Mouse (Mus musculus): Measurements from ENCODE around the gene Wwc1.

DNA sequence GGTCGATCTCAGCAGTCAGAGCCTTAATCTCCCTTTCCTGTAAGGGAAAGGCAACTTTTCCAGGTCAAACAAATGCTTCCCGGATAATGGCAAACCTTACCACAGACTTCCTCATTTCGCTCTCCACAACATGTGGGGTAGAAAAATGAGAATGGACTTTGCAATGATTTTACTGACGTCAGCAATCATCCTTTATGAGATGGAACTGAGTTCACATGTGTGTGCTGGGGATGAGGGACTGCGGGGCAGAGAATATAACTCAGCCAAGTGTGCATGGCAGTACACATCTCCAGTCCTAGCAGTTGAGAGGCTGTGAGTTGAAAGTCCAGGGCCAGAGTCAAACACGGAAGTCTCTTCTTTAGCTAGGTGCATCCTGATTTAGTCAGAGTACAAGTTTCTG lies 147.1 kb downstream of the Wwc1 start:
- TF ChIP-seq POLR2A (IDR thresholded peaks at IDR 0.05; ENCODE audit: low read depth, low read length) (no peak), E2F4 (IDR thresholded peaks at IDR 0.05; ENCODE audit: insufficient replicate concordance, low read depth, low read length) (no peak), CTCF (conservative IDR thresholded peaks at IDR 0.05 in 1 of 2, IDR thresholded peaks at IDR 0.05 in 1 of 2; ENCODE audit: low read depth in 2 of 2, low read length in 2 of 2) (no peak), KAT2A (IDR thresholded peaks at IDR 0.05; ENCODE audit: insufficient replicate concordance, low read length) (no peak), USF2 (conservative IDR thresholded peaks at IDR 0.05; ENCODE audit: low read depth, low read length) (no peak), NRF1 (IDR thresholded peaks at IDR 0.05; ENCODE audit: low read depth, low read length) (no peak), MXI1 (IDR thresholded peaks at IDR 0.05; ENCODE audit: low read depth, low read length) (no peak), ZKSCAN1 (IDR thresholded peaks at IDR 0.05; ENCODE audit: borderline replicate concordance, low read depth, low read length) (no peak)
